Mouse (Mus musculus) testis, adult 2 months (tissue): ENCODE results near the gene Nfx1. TPM values are rescaled to one million over a fixed set of nuclear protein-coding genes. Genes with fewer than 3 reads are reported as not detected.

Experiments
- H3K27ac ChIP-seq: fragments of 200-500 bp; 2 replicates; pipeline ENCODE4 v1.5.1; 2012; ENCODE audit warnings: low read depth, low read length; ENCODE audit not compliant: control insufficient read depth, insufficient read depth
- H3K27me3 ChIP-seq: fragments of 200-500 bp; 2 replicates; pipeline ENCODE4 v1.6.1; 2012; ENCODE audit warnings: mild to moderate bottlenecking, low read length, moderate library complexity; ENCODE audit not compliant: control insufficient read depth, insufficient read depth
- H3K36me3 ChIP-seq: fragments of 200-500 bp; 2 replicates; pipeline ENCODE4 v1.6.1; 2012; ENCODE audit warnings: mild to moderate bottlenecking, low read length; ENCODE audit not compliant: control insufficient read depth, insufficient read depth
- H3K4me1 ChIP-seq: fragments of 200-500 bp; 2 replicates; pipeline ENCODE4 v1.6.1; 2012; ENCODE audit warnings: low read length; ENCODE audit not compliant: control insufficient read depth, insufficient read depth
- H3K4me3 ChIP-seq: fragments of 200-500 bp; 2 replicates; pipeline ENCODE4 v1.5.1; 2012; ENCODE audit warnings: low read depth, mild to moderate bottlenecking, low read length, moderate library complexity, mixed read lengths; ENCODE audit not compliant: control insufficient read depth
- CTCF ChIP-seq: fragments of 200-500 bp; IDR thresholded peaks from 2 replicates; pipeline ENCODE4 v1.5.1; 2012; ENCODE audit warnings: low read depth, mild to moderate bottlenecking, inconsistent platforms, low read length, moderate library complexity; ENCODE audit not compliant: control insufficient read depth, insufficient read depth, insufficient replicate concordance
- POLR2A ChIP-seq: fragments of 200-500 bp; IDR thresholded peaks from 2 replicates; pipeline ENCODE4 v1.6.1; 2012; ENCODE audit warnings: low read depth, mild to moderate bottlenecking, inconsistent platforms, low read length, moderate library complexity; ENCODE audit not compliant: control insufficient read depth
- polyA plus RNA-seq: library from polyadenylated mRNA; depleted of rRNA; stranded (reverse); fragments of >200 nt; gene quantifications from 2 replicates; pipeline ENCODE4 v1.2.3, GENCODE M21; 2012

Gene Nfx1
- polyA plus RNA-seq, 1 experiment = 29.5 TPM

DNA sequence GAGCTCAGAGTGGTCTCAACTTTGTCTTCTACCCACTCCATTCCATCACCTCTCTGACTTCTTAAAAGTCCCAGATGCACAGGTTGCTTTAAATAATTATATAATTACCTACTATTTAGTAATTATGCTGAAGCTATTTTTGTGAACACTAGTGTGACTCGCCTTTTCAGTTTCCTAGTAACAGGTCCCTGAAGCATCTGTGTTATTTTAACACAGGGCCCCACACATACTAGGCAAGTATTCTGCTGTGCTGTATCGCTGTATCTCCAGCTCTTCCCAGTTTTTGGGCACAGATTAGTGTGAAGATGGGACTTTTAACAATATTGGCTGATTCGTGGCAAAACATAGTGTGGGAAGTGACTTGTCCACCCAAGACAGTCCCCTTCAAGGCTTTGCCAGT is 7.2 kb upstream of the Nfx1 start:
- Histone ChIP-seq H3K27ac (no peak overlapping the region), H3K4me1 (no peaks in the 10 kb centered on the region), H3K4me3 (no peak overlapping the region), H3K27me3 (no peaks in the 10 kb centered on the region), H3K36me3 (peaks cover 1% of the 10 kb centered on the region; the same call in 1 of the 2 replicates)
- no peak for TF ChIP-seq CTCF
- TF ChIP-seq POLR2A = no peak

DNA sequence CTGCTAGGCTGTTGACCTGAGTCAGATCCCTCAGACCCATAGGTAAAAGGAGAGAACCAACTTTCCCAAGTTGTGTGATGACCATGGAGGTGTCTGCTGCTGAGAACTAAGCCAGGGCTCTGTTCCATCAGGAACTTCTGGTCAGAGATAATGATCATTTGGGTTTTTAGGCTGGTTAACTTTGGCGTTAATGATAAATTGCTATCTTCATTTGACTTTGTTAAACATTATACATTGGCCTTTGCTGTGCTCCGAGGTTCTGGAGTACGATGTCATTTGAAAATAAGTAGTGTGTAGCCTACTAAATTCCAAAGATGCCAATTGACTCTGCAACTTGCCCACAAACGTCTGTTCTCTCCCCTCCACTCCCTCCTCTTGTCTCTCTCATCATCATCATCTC is 1.5 kb upstream of the Nfx1 start:
- H3K36me3 ChIP-seq = no peaks in the 10 kb centered on the region
- peaks cover 7% of the 10 kb centered on the region for H3K4me1 ChIP-seq
- peak overlapping the region; percentile 1; the same call in 1 of the 2 replicates for H3K4me3 ChIP-seq
- TF ChIP-seq POLR2A (no peak), CTCF (no peak)
- no peak overlapping the region for H3K27ac ChIP-seq
- no peaks in the 10 kb centered on the region for H3K27me3 ChIP-seq

DNA sequence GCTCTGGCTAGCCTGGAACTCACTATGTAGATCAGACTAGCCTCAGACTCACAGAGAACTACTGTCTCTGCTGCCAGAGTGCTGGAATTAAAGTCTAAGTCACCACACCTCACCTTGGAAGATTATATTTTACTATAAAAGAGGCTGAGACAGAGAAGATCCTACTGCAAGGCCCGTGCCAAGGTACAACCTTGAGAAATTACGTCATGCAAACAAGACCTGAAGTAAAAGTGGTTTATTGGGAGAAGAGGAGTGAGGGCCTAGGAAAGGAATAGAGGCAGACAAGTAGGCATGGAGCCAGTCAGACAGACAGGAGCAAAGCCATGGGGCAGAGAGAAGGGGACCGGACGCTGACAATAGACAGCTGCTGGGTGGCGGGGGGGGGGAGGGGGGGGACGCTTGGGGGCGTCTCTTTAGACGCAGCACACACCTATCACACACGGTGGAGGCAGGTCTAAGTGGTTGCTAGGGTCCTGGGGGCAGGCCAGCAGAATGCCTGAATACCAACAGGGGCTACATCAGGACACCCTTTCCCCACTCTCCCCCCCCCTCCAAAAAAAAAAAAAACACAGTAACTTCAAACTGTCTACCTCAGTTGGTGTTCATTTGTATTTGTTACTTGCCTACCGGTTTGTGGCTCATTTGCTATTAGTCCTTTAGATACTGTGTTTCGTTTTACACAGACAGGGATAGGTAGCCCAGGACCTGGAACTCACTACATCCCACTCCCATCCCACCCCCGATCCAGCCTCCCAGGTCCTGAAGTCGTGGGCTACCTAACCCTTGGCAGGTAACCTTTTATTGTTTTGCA is 720 bp upstream of the Nfx1 start:
- no peak for TF ChIP-seq POLR2A
- no peaks in the 10 kb centered on the region for H3K36me3 ChIP-seq
- H3K4me1 ChIP-seq = peaks cover 7% of the 10 kb centered on the region
- peak overlapping the region; percentile 99 for H3K4me3 ChIP-seq
- no peaks in the 10 kb centered on the region for H3K27me3 ChIP-seq
- H3K27ac ChIP-seq = peak overlapping the region; percentile 96

DNA sequence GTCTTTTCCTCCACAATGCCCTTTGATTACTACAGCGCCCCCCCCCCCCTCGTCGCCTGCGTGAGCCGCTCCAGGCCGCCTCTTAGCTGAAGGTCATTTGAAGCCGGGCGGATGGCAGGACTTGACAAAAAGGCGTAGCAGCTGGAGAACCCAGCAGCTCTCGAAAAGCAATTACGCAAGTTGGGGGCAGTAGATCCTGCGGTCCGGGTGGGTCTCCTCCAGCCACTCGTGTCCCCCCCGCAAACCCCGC is 189 bp upstream of the Nfx1 start:
- Histone ChIP-seq H3K36me3 (no peaks in the 10 kb centered on the region), H3K4me1 (peaks cover 7% of the 10 kb centered on the region)
- TF ChIP-seq POLR2A = no peak
- TF ChIP-seq CTCF = no peak

DNA sequence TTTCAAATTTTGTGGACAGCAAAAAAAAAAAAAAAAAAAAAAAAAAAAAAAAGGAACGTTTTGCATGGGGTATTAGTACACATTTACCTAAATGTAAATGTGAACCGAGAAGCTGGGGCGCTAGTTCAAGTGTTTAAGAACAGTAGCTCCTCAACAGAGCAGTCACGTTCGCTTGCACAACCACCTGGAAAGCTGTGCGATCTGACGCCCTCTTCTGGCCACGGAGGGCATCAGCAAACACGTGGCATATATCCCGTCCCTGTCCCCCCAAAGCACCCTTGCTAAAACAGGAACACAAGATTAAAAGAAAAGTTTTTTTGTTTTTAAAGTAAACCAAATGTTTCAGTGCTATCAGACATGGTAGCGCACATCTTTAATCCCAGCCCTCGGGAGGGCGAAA is 1.0 kb downstream of the Nfx1 start:
- no peaks in the 10 kb centered on the region for H3K27me3 ChIP-seq
- H3K27ac ChIP-seq = peak overlapping the region; percentile 96
- TF ChIP-seq POLR2A = no peak
- TF ChIP-seq CTCF = peak; percentile 81; the same call in 1 of the 2 replicates
- H3K4me3 ChIP-seq = peak overlapping the region; percentile 99
- H3K36me3 ChIP-seq = no peaks in the 10 kb centered on the region
- peaks cover 7% of the 10 kb centered on the region for H3K4me1 ChIP-seq

More for the DNA sequence above, 189 bp upstream of the Nfx1 start:
- H3K27ac ChIP-seq = peak overlapping the region; percentile 96
- no peaks in the 10 kb centered on the region for H3K27me3 ChIP-seq
- peak overlapping the region; percentile 99 for H3K4me3 ChIP-seq

DNA sequence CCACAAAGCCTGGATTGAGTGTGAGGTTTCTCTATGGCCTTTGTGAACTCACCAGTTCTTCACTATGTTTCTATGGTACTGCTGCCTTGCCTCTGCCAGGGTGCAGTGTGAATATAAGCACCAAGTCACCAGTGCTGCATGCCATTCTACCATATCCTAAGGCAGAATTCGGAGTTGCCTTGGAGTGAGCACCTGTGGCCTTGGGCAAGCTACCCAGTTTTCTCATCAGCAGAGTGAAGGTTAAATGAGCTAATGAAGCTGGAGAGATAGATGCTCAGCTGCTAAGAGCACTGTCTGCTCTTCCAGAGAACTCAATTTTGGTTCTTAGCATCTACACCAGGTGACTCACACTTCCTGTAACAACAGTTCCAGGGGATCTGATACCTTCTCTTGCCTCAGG is 3.3 kb downstream of the Nfx1 start:
- H3K27me3 ChIP-seq = no peaks in the 10 kb centered on the region
- peaks cover 7% of the 10 kb centered on the region for H3K4me1 ChIP-seq
- no peaks in the 10 kb centered on the region for H3K36me3 ChIP-seq
- TF ChIP-seq CTCF (no peak), POLR2A (no peak)
- H3K27ac ChIP-seq = peak overlapping the region; percentile 61
- no peak overlapping the region for H3K4me3 ChIP-seq

DNA sequence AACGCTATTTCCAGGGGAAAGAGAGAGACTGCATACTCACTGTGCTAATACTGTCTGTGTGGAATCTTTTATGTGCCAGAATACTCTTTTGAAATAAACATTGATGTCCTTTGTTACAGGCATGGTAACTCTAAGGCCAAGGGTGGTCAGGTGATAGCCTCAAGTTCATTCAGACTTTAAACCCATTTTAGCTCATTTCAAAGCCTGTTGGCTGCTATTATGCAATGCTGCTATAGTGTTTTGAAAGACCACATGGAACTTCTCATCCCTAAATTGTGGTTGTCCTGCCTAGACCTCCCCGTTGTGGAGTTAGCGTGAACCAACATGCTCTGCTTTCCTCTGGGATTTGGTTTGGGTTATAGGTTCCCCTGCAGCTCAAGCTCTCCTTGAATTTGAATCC is 5.0 kb downstream of the Nfx1 start:
- no peaks in the 10 kb centered on the region for H3K36me3 ChIP-seq
- H3K27ac ChIP-seq = peak overlapping the region; percentile 49
- H3K4me3 ChIP-seq = no peak overlapping the region
- peaks cover 7% of the 10 kb centered on the region for H3K4me1 ChIP-seq
- no peak for TF ChIP-seq POLR2A
- H3K27me3 ChIP-seq = no peaks in the 10 kb centered on the region

DNA sequence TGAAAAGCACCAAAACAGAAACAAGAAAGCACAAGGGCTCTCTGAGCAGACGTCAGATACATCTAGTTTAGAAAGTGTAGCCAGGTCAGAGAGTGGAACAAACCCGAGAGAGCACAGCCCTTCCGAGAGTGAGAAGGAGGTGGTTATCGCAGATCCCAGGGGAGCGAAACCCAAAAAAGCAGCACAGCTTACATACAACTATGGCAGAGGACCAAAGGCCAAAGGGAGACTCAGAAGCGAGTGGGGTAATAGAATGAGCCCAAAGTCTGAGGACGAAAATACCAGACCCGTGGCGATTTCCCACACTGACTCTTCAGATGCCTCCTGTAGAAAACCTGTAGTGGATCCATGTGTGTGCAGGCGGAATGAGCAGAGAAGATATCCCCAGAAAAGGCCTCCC is 5.9 kb downstream of the Nfx1 start:
- Histone ChIP-seq H3K4me3 (no peak overlapping the region), H3K36me3 (no peaks in the 10 kb centered on the region), H3K4me1 (peaks cover 6% of the 10 kb centered on the region), H3K27me3 (no peaks in the 10 kb centered on the region), H3K27ac (peak overlapping the region; percentile 25)
- TF ChIP-seq POLR2A (no peak), CTCF (no peak)
